Mouse (Mus musculus) thymus, postnatal 36 days (tissue): Measurements from ENCODE around the gene Setd2.

ENCODE experiments used
- DNase-seq, 2 experiments: peaks; one replicate each; pipeline ENCODE4 v3.0.0; 2022; ENCODE audit warnings: mixed read lengths in 2 of 2

Setd2 gene

GRCm38 (mm10) chr9:110532538-110533291 is at the start of gene Setd2:
Setd2 (plus strand) TSS chr9:110532597.
- DNase-seq: peak; percentile 79 to 80

DNA sequence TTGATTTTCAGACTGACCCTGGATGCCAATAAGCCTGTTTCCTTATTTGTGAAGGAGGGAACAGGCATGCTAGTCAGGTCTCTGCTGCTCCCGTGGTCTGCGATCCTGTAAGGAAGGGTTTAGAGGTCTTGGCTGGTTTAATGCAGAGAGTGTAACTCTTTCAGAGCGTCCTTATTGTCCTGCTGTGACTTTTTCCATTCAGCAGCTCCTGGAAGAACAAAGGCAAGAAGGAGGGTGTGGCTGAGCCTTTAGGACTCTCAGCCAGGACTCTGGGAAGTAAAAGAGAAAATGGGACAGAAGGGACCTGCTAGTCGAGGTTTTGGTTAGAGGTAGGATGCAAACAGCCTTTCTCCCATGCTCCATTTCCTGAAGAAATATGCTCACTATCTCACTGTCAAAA is 43.6 kb upstream of the Setd2 start:
- DNase-seq: no peak

GRCm38 (mm10) chr9:110490913-110491312 is 41.5 kb upstream of the Setd2 start:
- DNase-seq: peak; percentile 17 to 23

DNA sequence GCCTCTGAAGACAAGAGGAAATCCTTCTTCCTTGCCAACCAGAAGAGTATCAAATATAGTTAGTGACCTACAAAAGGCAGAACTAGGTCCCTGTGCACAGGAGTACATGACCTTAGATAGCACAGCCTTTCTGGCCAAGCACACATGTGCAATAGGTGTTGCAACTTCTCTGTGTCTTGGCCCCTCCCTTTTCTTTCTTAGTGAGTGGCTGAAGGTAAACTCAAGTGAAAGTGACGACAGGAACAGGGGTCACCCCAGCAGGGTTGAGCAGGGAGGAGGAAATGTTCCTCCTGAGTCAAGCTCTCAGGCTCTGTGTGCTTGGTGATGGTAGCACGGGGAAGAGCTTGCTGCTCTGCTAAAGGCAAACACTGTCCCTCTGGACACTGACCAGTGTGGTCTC is 6.7 kb upstream of the Setd2 start:
- no peak for DNase-seq

DNA sequence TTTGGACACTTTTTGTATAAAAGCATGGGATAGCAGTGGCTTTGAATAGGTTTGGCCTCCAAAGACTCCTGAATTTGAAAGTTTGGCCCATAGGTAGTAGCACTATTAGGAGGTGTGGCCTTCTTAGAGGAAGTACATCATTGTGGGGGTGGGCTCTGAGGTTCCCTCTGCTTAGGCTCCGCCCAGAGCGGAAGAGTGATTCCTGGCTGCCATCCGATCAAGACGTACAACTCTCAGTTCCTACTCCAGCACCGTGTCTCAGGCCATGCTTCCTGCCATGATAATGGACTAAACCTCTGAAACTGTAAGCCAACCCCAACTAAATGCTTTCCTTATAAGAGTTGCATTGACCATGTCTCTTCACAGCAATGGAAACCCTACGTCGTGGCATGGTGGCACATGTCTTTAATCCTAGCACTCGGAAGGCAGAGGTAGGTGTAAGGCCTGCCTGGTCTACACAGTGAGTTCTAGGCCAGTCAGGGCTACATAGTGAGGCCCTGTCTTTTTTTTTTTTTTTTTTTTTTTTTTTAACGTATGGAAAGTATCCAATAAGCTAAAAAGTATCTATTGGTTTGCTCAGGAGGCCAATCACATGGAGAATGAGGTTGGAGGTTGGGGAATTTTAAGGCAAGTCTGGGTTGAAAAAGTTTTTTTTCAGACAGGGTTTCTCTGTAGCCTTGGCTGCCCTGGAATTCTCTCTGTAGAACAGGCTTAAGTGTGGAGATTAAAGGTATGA is 3.2 kb upstream of the Setd2 start:
- DNase-seq: no peak

GRCm38 (mm10) chr9:110530650-110531049 is 1.7 kb upstream of the Setd2 start:
- no peak for DNase-seq

- no peak for DNase-seq
Measured at GRCm38 (mm10) chr9:110531151-110531791, 1.1 kb upstream of the Setd2 start.

GRCm38 (mm10) chr9:110531914-110532489 is 395 bp upstream of the Setd2 start:
- peak; percentile 95 to 97 for DNase-seq

DNA sequence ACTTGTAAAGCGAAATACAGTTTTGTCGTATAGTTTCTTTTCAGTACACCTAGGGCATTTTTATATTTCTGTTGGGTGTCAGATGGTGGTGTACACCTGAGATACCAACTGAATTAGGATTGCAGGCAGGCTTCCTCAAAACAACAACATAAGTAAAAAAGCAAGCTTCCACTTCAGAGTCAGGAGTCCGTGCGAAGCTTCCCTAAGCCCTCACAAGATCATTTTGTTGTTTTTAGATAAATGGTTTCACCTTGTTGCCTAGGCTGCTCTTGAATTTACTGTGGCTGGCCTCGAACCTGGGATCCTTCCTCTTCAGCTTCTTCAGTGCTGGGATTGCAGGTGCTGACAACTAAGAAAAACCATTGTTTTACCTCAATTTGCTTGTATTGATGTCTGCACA is 1.2 kb downstream of the Setd2 start:
- no peak for DNase-seq

DNA sequence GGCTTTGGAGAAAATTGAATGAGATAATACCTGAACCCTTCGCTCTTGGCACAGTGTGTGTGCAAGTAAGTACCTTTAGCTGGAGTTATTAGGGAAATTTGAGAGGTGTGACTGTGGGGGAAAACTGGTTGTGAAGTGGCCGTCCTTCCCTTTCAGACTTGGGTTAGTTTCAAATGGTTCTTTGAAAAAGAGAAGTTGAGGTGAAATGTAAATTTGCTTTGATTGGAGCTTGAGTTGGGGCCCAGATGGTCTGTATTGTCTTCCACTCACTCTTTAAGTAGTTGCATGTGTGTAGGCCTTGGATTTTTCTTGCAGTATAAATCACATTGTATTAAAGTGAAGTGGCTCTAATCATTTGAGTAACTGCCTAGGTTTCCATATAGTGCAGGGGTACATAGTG is 2.7 kb downstream of the Setd2 start:
- DNase-seq: no peak

- no peak for DNase-seq
Measured at GRCm38 (mm10) chr9:110536636-110537035, 4.2 kb downstream of the Setd2 start.

DNA sequence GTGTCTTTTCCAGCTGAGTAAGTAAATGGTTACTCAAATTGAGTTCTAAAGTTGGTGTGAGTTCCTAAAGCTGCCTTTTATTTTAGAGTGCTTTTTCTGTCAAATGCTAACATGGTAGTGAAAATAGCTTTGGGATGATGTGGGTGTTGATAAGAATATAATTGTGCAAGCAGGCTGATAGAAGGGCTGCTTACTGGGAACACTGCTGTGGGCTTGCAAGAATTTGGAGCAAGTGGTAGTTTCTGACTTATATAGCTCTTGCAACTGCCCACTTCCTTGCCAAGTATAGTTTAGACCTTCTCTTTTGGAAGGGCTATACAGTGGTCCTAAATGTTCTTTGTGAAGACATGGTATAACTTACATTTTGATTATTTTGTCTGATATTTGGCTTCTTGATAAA is 6.1 kb downstream of the Setd2 start:
- no peak for DNase-seq

GRCm38 (mm10) chr9:110541988-110542387 is 9.6 kb downstream of the Setd2 start:
- no peak for DNase-seq

DNA sequence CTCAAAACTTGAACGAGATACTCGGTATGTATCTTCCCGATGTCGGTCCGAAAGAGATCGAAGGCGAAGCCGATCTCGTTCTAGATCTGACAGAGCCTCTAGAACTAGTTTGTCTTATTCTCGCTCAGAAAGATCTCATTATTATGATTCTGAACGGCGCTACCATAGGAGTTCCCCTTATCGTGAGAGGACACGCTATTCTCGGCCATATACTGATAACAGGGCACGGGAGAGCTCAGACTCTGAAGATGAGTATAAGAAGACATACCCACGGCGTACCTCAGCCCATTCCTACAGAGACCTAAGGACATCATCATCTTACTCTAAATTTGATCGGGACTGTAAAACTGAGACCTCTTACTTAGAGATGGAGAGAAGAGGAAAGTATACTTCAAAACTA is 15.9 kb downstream of the Setd2 start:
- DNase-seq: no peak

GRCm38 (mm10) chr9:110568309-110568708 is 35.9 kb downstream of the Setd2 start:
- no peak for DNase-seq

- DNase-seq: no peak
Measured at GRCm38 (mm10) chr9:110582161-110582560, 49.8 kb downstream of the Setd2 start.

DNA sequence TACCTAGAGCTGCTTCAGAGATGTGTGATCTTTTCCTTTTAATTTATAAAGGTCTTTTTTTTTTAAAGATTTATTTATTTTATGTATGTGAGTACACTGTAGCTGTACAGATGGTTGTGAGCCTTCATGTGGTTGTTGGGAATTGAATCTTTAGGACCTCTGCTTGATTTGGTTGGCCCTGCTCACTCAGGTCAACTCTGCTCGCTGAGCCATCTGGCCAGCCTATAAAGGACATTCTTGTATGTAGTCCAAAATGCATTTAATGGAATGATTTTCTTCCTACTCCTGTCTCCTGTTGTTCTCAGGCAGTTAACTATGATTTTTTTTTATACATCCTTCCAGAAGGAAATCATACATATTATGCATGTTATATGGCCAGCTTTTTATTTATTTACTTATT is 51.1 kb downstream of the Setd2 start:
- no peak for DNase-seq

- DNase-seq: no peak
Measured at GRCm38 (mm10) chr9:110611471-110611870, 79.1 kb downstream of the Setd2 start.

DNA sequence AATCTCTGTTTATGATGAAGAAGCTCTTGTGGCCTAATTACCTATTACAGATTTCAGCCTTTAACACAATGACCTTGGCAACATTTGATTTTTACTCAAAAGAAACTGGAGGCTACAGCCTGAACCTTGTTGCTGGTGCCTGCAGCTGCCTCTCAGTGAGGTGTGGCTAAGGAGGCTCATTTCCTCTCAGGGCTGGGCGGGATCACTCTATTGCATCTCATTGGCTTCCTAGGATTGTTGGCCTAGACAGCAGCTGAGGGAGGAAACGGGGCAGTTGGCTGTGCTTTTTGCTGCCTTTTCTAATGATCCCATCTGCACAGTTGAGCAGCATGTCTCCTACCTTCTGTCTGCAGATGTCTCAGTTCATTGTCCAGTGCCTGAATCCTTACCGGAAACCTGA is 84.7 kb downstream of the Setd2 start:
- DNase-seq: no peak

GRCm38 (mm10) chr9:110620180-110620579 is 87.8 kb downstream of the Setd2 start:
- peak in 1 of 2 experiments; percentile 14 for DNase-seq

- DNase-seq: no peak
Measured at GRCm38 (mm10) chr9:110620685-110621084, 88.3 kb downstream of the Setd2 start.

GRCm38 (mm10) chr9:110622621-110623219 is 90.3 kb downstream of the Setd2 start:
- no peak for DNase-seq
